Mouse (Mus musculus) limb, embryonic 14.5 days (tissue): Measurements from ENCODE around the gene Actbl2. TPM values are rescaled to one million over a fixed set of nuclear protein-coding genes. Genes with fewer than 3 reads are reported as not detected.

Experiments used
- ATAC-seq: fragments of 200-750 bp; cut with Nextera tagmentation; 2 replicates; pipeline ENCODE4 v1.8.0; 2017; ENCODE audit warnings: low read depth, moderate number of reproducible peaks, moderate TSS enrichment; ENCODE audit not compliant: low FRiP score
- DNase-seq: peaks from one replicate; pipeline ENCODE4 v3.0.0-alpha.2; 2015; ENCODE audit warnings: low spot score
- H3K27ac ChIP-seq: fragments of 300-500 bp; sonication (generic); replicated peaks from 2 replicates; pipeline ENCODE4 v1.5.1; 2014; ENCODE audit warnings: low read depth, mild to moderate bottlenecking, low read length, moderate library complexity, mixed read lengths
- H3K27me3 ChIP-seq: fragments of 300-500 bp; sonication (generic); 2 replicates; pipeline ENCODE4 v1.6.1; 2014; ENCODE audit warnings: low read length, mixed read lengths; ENCODE audit not compliant: control insufficient read depth, insufficient read depth
- H3K36me3 ChIP-seq: fragments of 300-500 bp; sonication (generic); 2 replicates; pipeline ENCODE4 v1.6.1; 2014; ENCODE audit warnings: mild to moderate bottlenecking, low read length, moderate library complexity, mixed read lengths; ENCODE audit not compliant: control insufficient read depth, insufficient read depth
- H3K4me1 ChIP-seq: fragments of 300-500 bp; sonication (generic); 2 replicates; pipeline ENCODE4 v1.6.1; 2014; ENCODE audit warnings: antibody characterized with exemption, low read length, mixed read lengths; ENCODE audit not compliant: control insufficient read depth, insufficient read depth
- H3K4me2 ChIP-seq: fragments of 300-500 bp; sonication (generic); replicated peaks from 2 replicates; pipeline ENCODE4 v1.6.1; 2014; ENCODE audit warnings: low read depth, mild to moderate bottlenecking, low read length, moderate library complexity; ENCODE audit not compliant: severe bottlenecking
- H3K4me3 ChIP-seq: fragments of 300-500 bp; sonication (generic); replicated peaks from 2 replicates; pipeline ENCODE4 v1.5.1; 2014; ENCODE audit warnings: low read length
- H3K9ac ChIP-seq: fragments of 300-500 bp; sonication (generic); 2 replicates; pipeline ENCODE4 v1.6.1; 2014; ENCODE audit warnings: mild to moderate bottlenecking, low read depth, low read length, moderate library complexity; ENCODE audit not compliant: severe bottlenecking
- H3K9me3 ChIP-seq: fragments of 300-500 bp; sonication (generic); 2 replicates; pipeline ENCODE4 v1.6.1; 2016; ENCODE audit warnings: low read length; ENCODE audit not compliant: control insufficient read depth
- POLR2A ChIP-seq: fragments of 200-500 bp; IDR thresholded peaks from 2 replicates; pipeline ENCODE4 v1.8.0; 2012; ENCODE audit warnings: inconsistent platforms, mild to moderate bottlenecking, moderate library complexity, borderline replicate concordance; ENCODE audit not compliant: insufficient read depth, insufficient read length; ENCODE audit errors: extremely low read depth
- WGBS: fragments of 180-500 bp; shearing (Covaris S2); extraction: QIAGEN DNeasy Blood & Tissue Kit; methylation state at CpG from one replicate; pipeline ENCODE4 v1.1.7; 2014; 5-methylcytosine and 5-hydroxymethylcytosine counted together
- polyA plus RNA-seq, 2 experiments: library from polyadenylated mRNA; depleted of rRNA in 1 of 2; stranded (reverse) in 1 of 2; unstranded in 1 of 2; fragments of >200 nt; fragmentation: Nextera tagmentation in 1 of 2; extraction: Ambion mirVana in 1 of 2; gene quantifications; 2 replicates each; pipeline versions ENCODE4 v1.2.1 to v1.2.3; 2012 to 2014

Actbl2 gene
- polyA plus RNA-seq, 2 experiments = 0.03 TPM; not detected in 1

DNA sequence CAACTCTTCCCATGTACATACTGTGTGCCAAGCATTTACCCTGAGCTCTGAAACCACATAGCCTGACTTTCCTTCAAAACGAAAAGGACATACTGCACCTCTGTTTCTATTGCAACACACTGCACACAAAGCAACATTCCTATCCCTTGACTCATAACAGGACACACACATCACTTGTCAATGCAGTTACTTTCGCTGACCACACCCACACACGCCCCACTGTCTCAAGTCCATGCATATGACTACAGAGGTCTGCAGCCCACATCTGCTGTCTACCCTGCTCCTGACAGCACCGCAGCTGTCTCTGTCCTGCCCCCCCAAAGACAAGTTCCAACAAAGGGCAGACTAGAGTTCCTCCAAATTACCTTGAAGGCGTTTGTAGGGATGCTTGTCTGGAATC, 21.5 kb upstream of the Actbl2 start:
- Histone ChIP-seq H3K36me3 (no peaks in the 10 kb centered on the region), H3K27me3 (no peaks in the 10 kb centered on the region), H3K9ac (no peak overlapping the region), H3K4me3 (no peak overlapping the region), H3K4me1 (peaks cover 8% of the 10 kb centered on the region), H3K4me2 (no peak overlapping the region), H3K27ac (no peak overlapping the region), H3K9me3 (no peaks in the 10 kb centered on the region)
- no peak for TF ChIP-seq POLR2A
- ATAC-seq (peak; percentile 19; the same call in 1 of the 2 replicates), DNase-seq (peak; percentile 22)
- 63% methylated on average over 5 of the region's 5 CpGs for WGBS

GRCm38 (mm10) chr13:111234573-111234972, 20.2 kb upstream of the Actbl2 start:
- no peak for DNase-seq
- H3K36me3 ChIP-seq = no peaks in the 10 kb centered on the region
- no peak overlapping the region for H3K9ac ChIP-seq
- TF ChIP-seq POLR2A = no peak
- ATAC-seq = no peak
- H3K4me2 ChIP-seq = no peak overlapping the region
- no peak overlapping the region for H3K4me3 ChIP-seq
- H3K4me1 ChIP-seq = no peaks in the 10 kb centered on the region; the same call in 1 of the 2 replicates
- H3K27ac ChIP-seq = no peak overlapping the region
- H3K27me3 ChIP-seq = no peaks in the 10 kb centered on the region
- H3K9me3 ChIP-seq = no peaks in the 10 kb centered on the region
- 69% methylated on average over 3 of the region's 3 CpGs for WGBS

- Histone ChIP-seq H3K9me3 (no peaks in the 10 kb centered on the region), H3K4me1 (no peaks in the 10 kb centered on the region; the same call in 1 of the 2 replicates), H3K4me2 (no peak overlapping the region), H3K36me3 (no peaks in the 10 kb centered on the region), H3K27me3 (no peaks in the 10 kb centered on the region), H3K9ac (no peak overlapping the region), H3K27ac (no peak overlapping the region), H3K4me3 (no peak overlapping the region)
- peak; percentile 55 for DNase-seq
- TF ChIP-seq POLR2A = no peak
- WGBS = 57% methylated on average over 6 of the region's 6 CpGs
- ATAC-seq = no peak
Measured at GRCm38 (mm10) chr13:111235719-111236166, 19.1 kb upstream of the Actbl2 start.

DNA sequence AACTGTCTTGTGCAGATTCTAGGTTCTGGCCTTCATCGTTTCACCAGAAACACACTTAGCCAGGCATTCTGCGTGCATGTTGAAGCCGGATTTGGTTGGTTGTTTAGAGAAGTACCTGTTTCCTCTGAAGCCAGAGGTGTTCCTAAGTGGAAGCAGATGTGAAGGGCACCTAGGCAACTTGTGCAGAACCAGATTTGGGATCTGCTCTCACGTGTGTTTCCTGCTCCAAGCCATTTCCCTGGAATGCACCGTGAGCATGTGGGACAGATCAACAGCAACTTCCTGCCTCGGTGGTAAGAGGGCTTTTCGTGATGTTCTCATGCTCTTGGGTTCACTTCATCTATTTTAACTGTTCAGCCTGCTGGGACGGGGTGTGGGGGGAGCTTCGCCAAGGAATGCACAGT, 18.4 kb upstream of the Actbl2 start:
- Histone ChIP-seq H3K27ac (no peak overlapping the region), H3K27me3 (no peaks in the 10 kb centered on the region), H3K9ac (no peak overlapping the region), H3K4me2 (no peak overlapping the region), H3K36me3 (no peaks in the 10 kb centered on the region), H3K4me3 (no peak overlapping the region), H3K9me3 (no peaks in the 10 kb centered on the region), H3K4me1 (no peaks in the 10 kb centered on the region; the same call in 1 of the 2 replicates)
- no peak for TF ChIP-seq POLR2A
- DNase-seq (no peak), ATAC-seq (peak; percentile 49; the same call in 1 of the 2 replicates)
- WGBS = 26% methylated on average over 9 of the region's 9 CpGs

- Histone ChIP-seq H3K4me1 (no peaks in the 10 kb centered on the region; the same call in 1 of the 2 replicates), H3K36me3 (no peaks in the 10 kb centered on the region), H3K27me3 (no peaks in the 10 kb centered on the region), H3K9ac (no peak overlapping the region), H3K4me3 (no peak overlapping the region), H3K9me3 (no peaks in the 10 kb centered on the region), H3K4me2 (no peak overlapping the region), H3K27ac (no peak overlapping the region)
- ATAC-seq (no peak), DNase-seq (no peak)
- 81% methylated on average over 1 of the region's 1 CpGs for WGBS
- no peak for TF ChIP-seq POLR2A
Measured at GRCm38 (mm10) chr13:111237296-111237695, 17.5 kb upstream of the Actbl2 start.
